Mouse (Mus musculus): ENCODE measurements around the gene Dnajc16.
"Not testable (repeated sequence)": the region's sequence is repeated elsewhere in the genome, so short reads cannot be mapped to it uniquely, and the experiment has no call there.

Gene Dnajc16

DNA sequence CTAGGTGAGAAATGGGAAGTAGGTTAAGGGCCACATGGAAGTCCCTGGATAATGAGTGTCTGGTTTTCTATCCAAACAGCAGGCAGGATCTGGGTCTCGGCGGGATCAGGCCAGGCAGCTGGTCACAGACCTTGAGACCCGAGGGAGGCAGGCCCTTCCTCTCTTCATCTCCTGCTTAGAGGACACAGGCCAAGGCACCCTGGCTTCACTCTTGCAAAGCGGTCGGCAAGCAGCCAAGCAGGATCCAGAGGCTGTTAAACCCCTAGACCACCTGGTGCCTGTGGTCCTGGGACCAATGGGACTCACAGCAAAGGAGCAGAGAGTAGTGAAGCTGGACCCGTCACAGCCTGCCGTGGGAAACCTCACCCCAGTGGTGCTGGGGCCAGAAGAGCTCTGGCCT lies 5.6 kb upstream of the Dnajc16 start:
- DNase-seq (ENCODE audit: low read depth) = no peak

DNA sequence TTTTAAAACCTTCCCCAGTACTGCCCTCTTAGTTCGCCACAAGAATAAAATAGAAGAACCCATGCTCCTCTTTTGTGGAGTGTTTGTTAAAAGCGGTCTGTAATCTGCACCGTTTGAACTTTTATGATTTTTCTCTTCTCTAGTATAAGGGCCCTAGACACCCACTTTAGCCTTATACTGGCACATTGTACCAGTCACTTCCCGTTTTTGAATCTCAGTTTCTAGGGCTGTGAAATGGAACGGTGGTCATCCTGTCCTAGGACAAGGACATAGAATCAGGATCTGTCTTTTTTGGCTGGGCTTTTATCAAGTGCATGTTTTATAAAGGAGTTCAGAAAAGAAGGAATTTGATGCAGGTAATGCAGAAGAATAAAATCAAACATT lies 3.4 kb upstream of the Dnajc16 start:
- no peak for DNase-seq (ENCODE audit: low read depth)

DNA sequence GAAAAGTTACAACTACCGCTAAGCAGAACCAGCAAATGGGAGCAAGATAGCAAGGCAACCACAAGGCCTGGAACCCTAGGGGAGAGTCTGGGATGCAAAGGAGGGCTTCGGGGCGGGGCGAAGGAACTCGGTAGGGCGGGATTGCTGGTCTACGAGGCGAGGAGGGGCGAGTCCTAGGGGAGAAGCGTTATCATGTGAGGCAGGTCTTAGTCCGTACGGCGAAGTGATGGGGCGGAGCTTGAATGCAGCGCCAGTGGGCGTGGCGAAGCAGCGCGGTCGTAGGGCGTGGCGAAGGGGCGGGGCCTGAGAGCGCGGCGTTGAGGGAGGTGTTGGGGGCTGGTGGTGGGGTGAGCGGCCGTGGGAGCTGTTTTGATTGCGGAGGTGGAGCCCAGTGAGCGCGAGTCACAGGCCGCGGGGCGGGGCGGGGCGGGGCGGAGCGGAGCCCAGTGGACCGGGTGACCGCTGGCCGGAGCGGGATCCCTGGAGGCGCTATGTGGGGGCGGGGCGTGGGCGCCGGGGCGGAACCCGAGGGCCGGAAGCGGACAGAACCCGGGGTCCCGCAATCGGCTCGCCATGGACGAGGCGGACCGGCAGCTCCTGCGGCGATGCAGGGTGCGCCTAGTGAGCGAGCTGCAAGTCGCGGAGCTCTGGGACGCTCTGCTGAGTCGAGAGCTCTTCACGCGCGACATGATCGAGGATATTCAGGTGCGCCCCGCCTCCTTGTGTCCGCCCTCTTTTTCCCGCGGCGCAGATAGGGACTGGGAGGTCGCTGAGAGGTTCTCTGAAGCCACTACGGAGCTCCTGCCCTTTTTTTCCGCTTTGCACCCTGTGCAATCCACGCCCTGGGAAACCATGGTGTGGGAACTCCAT lies 2.8 kb upstream of the Dnajc16 start, which contains the start of gene Casp9:
TSS of gene Casp9 (plus strand) at position 331 of the 870 bp plus-strand sequence.
- DNase-seq (ENCODE audit: low read depth) = peak; percentile 91

DNA sequence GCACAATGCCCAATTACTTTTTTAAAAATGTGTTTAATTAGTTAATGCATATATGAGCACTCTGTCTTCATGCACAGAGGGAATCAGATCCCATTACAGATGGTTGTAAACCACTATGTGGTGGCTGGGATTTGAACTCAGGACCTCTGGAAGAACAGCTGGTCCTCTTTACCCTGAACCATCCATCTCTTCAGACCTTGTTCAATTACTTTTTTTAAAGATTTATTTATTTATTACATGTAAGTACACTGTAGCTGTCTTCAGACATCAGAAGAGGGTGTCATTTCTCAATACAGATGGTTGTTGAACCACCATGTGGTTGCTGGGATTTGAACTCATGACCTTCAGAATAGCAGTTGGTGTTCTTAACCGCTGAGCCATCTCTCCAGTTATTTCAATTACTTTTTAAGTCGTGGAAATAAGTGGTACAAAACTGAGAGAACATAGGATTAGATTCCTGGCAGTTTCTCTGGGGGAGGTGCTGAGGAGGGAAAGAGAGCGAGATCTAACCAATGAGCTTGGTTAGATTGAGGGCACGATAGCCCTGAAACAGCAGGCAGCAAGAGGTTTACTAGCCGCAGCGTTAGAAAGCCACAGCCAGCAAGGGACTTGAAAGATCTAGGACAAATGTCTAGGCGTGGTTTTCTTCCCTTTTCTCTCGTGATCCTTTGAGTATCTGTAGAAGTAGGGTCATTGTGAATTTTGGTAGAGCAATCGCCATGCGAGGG lies 2.0 kb upstream of the Dnajc16 start:
- no peak for DNase-seq (ENCODE audit: low read depth)

DNA sequence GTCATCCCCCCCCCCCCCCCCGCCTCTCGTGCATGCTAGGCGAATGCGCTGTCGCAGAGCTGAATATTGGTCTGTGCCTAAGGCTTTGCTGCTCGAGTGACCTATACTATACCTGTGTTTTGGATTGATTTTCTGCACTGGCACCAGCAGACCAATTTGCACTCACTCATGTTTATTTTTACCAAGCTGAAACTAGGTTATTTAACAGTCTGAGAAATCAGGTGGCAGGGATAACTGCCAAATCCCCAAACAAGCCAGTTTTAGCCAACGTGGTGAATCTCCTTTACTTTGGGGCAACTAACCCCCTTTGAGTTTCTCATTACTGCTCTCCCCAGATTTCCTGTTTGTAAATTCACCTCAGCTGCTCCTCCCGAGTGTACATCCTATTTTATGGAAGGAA lies 1.2 kb upstream of the Dnajc16 start:
- no peak for DNase-seq (ENCODE audit: low read depth)

DNA sequence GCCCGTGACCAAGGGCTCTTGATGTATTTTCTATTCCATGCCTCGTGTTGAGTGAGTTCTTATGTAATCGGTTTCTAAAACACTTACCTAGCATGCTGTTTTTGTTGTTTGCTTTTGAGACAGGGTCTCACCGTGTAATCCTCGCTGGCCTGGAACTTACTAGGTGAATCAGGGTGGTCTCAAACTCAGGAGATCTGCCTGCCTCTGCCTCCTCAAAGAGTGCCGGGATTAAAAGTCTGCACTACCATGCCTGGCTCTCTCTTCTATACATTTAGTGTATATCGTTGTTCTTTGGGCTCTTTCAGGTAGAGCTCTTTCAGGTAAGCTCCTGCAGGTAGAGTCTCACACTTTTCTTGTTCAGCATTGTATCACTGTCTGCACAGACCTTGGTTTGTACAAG lies 755 bp upstream of the Dnajc16 start:
- DNase-seq (ENCODE audit: low read depth) = no peak

DNA sequence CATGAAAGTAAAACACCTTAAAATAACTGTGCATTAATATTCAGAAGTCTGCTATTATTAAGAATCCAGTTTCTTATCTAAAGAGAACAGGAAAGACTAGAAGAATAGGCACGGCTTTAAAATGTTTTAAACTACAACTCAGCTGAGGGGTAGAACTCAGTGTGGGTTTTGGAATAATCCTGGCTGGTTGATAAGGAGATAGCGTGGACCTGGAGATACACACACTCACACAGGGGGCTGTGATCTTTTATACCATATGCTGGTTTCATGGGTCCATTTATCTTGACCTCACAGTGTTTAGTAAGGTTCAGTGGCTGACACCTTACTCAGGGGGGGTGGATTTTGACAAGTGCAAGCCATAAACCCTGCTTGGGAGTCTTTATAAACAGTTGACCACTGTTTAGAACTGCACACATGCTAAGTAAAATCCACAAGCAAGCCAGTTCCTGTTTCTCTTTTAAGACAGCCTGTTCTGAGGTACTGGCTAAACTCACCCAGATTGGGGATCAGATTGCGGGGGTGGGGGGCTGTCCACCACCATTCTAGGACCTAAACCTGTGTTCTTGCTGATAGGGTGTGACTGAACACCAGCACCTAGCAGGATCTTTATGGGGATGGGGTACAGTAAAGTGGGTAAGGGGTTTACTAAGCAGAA lies 1.0 kb downstream of the Dnajc16 start:
- DNase-seq (ENCODE audit: low read depth) = no peak

DNA sequence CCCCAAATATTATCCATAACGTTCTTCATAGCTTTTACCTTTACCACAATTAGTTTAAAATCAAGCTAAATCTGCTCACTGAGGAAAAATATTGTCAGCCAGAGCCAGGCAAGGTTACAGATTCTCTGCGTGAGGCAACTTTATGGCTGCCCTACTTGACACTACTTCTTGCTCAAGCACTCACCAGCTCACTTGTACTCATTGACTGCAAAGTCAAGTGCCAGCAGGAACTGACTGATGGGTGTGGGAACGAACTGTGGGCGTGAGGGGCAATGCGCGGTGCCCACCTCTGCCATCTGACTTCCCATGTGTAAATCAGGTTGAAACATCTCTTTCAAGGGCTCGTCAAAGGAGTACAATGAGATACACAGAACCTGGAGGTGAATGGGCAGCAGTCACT lies 3.3 kb downstream of the Dnajc16 start:
- DNase-seq (ENCODE audit: low read depth) = no peak

DNA sequence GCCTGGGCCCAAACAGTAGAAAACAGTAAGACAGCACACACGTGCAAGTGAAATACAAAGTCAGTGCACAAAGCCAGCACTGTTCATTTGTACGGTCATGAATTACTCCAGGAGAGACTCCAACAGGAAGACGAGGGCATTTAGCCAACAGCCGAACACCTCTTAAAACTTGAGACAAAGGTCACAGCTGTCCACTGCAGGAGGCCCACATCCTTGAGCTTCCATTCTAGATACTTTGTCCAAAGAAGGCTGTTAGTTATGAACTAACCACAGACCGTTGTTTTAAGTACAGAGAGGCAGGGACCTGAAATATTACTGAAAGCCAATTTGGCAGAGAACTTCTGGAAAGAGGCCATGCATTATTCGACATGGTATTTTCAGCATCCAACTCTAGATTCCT lies 3.7 kb downstream of the Dnajc16 start:
- no peak for DNase-seq (ENCODE audit: low read depth)

DNA sequence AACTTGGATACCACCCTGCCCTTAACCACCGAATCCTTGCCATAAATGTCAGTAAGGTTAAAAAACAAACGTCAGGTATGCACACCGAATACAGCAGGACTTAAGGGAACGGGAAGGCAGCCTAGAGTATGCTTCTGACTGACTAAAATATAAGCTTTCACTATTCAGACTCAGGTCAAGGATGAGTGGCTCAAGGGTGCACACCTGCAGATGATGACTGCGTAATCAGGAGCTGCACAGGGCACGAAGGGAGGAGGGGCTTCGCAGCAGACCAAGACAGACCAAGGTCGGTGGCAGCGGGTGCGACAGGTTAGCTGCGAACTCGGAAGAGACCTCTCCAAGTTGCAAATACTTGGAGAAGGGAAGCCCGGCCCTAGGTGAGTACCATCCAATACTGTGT lies 4.6 kb downstream of the Dnajc16 start:
- DNase-seq (ENCODE audit: low read depth) = no peak

DNA sequence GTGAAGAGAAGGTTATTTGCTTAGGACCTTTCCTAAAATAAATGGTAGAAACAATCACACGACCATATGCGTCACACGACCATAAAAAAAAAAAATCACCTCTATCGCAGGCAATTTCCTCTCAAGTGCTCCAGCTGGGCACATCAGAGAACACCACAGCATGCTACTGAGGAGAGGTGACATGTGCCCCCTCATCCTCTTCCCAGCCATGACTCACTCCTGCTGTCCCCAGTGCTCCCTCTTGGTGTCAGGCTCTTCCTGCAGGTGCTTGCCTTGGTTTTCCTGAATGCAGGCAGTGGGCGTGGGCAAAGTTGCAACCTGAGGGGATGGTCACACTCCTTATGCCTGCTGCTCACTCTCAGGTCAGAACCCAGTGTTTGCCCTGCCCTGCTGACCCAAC lies 5.9 kb downstream of the Dnajc16 start:
- no peak for DNase-seq (ENCODE audit: low read depth)

DNA sequence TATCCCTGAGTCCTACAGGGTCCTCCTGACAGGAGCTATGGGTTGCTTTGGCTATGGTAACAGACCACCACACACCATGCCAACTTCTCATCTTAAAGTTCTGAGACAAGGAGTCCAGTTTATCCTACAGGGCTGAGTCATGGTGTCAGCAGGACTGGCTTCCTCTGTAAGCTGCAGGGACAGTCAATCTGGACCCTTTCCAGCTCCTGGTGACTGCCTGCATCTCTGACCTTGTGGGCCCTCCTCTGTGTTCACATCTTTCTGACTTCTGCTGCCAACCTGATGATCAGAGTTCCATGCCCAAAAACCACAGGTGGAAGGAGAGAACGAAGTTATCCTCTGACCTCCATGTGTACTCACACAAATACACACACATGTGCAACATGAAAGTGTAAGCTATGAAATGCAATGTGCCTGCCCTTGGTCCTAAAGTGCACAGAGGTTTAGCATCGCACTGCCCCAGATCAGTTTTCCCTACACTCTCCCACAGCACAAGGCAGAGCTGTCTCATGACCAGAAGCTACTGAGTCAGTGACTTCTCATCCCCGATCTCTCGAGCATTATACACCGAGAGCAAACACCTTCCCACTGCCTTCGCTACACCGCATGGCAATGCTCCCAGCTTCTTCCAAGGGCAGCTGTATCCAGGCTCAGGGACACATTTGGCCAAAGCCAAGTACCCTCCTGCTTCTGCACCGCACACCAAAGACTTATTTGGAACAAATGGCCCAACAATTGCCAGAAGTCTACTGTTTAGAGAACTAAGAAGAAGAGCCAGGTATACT lies 9.3 kb downstream of the Dnajc16 start:
- DNase-seq (ENCODE audit: low read depth) = no peak

DNA sequence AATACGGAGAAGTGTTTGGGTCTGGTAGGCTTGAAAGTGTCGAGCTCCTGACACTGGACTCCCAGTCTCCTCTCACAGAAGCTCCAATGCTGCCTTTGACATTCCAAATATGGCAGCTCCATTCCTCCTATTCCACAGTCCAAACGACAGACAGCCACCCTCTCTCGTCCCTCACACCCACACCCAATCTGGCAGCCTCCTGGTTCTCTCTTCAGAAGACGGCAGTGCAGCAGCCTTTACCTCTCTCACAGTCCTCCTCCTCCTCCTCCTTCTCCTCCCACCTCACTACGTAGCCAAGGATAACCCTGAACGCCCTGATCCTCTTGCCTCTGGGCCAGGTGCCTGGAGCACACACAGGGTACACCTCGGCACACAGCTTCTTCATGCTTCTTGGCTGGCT lies 10.9 kb downstream of the Dnajc16 start:
- DNase-seq (ENCODE audit: low read depth) = no peak

DNA sequence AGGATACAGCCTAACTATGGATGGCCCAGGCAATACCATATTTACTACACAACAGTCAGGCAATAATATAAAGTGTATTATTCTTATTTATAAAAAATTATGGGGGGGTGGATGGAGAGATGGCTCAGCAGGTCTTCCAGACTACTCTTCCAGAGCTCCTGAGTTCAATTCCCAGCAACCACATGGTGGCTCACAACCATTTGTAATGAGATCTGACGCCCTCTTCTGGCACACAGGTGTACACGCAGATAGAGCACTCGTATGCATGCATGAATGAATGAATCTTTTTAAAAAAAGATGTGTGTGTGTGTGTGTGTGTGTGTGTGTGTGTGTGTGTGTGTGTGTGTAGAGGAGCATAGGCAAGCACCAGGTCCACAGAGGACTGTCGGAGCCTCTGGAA lies 17.7 kb downstream of the Dnajc16 start:
- not testable (repeated sequence) for DNase-seq (ENCODE audit: low read depth)

DNA sequence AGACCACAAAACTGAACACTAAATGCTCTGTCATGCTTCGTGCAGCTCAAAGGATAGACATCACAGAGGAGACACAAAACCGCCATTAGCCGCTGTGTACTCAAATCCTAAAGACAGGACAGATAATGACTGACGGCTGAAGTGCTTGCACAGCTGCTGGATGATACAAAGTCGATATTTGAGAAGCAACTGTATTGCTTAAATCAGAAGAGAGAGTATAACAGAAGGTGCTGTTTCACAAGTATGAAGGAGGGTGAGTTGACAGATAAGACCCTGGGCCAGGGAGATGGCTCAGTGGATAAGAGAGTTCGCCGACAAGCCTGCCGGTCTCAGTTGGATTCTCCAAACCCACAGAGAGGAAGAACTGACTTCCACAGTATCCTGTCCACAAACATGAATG lies 18.9 kb downstream of the Dnajc16 start:
- no peak for DNase-seq (ENCODE audit: low read depth)

DNA sequence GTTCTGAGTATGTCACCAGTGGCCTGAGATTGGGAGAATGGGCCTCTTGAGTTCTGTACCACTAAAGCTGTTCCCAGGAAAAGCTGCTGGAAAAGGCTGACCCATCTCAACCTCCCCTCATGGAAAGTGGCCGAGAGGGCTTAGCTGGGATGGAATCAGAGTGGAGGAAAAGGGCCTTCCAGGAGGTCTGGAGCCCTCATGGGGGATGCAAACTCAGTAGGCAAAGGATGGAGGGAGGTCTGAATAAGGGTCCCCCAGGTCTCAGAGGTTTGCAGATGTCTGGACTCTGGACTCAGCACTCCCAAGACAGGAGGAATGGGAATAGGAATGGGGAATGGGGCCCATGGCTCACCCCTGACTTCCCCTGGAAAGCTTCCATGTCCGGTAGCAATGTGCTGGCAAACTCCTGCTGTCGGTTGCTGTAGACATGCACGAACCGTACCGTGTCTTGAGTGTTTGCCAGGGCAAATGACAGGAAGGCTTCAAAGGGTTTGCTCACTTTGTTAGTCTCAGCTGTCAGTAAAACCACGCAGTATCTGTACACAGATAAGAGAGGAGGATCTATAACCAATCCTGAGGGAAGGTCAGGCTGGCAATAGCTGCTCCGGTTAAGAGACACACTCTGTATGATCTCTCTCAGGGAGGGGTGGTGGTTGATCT lies 21.1 kb downstream of the Dnajc16 start:
- DNase-seq (ENCODE audit: low read depth) = no peak

DNA sequence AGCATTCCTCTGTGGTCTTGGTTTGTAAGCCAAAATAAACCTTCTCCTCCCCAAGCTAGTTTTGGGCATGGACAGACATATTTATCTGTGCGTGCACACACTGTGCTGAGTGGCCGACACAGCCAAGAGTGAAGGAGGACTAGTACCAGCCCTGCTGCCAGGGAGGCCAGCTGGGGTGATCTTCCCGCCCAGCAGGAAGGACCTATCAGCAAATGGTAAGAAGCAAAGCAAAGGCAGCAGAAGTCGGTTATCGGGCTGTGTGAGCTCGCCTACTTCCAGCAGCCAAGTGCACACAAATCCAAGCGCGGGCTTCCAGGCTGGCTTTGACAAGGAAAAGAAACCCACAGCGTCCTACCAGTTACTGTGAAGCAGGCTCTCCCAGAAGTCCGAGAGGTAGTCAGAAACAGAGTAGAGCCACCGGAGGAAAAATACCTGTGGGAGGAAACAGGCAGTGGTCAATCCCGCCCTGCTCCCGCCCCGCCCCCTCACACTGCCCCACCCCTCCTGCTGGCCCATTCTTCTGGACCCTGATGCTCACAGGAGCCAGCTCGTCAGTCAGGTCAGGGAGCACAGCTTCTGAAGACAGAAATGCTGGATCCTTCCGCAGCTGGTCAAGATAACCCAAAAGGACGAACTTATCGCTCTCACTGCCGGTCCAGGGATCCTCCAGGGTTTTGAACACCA lies 23.2 kb downstream of the Dnajc16 start:
- DNase-seq (ENCODE audit: low read depth) = no peak

DNA sequence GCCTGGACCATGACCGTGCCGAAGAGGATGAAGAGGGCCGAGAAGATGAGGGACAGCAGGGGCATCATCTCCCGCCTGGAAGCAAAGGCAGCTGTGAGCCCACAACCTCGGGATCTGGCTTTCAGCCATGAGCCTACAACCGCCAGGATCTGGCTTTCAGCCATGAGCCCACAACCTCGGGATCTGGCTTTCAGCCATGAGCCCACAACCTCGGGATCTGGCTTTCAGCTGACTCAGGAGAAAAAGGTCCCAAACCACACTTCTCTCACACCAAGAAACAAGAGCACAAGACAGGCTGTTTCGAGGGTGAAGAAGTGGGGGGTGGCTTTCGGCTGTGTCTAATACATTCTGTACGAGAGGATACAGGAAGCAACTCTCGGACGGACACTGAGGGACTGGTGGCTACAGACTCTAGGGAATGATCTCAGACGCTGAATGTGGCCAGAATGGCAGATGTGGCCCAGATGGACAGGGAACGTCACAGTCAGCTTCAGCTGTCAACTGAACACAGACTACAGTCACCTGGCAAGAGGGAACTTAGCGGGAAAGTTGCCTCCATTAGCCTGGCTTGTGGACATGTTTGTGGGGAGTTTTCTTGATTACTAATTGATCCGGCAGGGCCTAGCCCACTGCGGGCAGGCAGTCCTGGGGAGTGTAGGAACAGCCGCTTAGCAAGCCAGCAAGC lies 23.9 kb downstream of the Dnajc16 start:
- no peak for DNase-seq (ENCODE audit: low read depth)

DNA sequence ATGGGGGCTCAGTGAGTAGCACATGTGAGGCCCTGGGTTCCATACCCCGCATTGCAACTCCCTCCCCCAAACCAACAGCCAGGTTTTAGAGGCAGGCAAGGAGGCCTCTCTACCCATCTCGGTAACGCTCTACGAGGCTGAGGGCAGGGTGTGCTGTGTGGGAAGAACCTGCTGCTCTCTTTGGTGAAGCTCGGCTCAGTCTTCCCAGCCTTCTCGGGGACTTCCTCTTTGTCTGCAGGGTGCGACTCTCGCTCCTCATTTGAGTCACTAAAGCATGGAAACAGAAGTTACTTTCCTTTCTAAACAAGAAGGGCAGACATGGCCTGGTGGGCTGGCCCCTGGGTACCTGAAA lies 24.4 kb downstream of the Dnajc16 start:
- DNase-seq (ENCODE audit: low read depth) = no peak

DNA sequence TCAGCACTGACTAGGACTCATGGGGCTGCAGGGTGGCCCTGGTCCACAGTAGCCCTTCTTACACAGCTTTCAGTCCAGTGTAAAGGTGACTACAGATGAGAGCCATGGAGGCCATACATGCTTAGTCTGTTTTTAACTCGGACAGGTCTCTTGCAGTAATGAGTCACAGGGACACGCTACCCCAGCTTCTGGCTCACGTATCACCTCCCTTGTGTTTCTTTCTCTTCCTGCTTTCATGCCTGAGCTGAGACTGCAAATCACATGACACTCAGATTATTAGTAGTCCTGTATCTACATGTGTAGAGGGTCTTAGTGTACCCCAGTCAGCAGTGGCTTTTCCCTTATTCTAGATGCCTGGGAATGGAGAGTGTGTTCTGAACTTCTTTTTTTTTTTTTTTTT lies 25.7 kb downstream of the Dnajc16 start:
- no peak for DNase-seq (ENCODE audit: low read depth)

DNA sequence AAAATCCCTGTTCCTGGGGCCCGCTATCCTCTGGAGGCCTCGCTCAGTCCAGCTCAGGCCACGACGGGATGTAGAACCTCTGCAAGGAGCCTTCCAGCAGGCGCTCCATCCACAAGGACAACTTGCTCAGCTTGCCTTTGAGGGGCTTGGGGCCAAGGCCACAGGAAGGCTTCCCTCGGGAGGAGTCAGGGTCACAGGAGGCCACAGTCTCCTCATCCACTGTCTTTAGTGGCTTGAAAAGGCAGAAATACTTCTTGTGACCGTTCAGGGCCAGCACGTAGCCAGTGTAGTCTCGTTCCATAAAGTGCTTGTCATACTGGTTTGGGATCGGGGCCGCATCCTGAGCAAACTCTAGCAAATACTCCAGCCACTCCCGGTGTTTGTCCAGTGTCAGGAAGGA lies 27.3 kb downstream of the Dnajc16 start:
- no peak for DNase-seq (ENCODE audit: low read depth)

All from c-Kit-positive CD71-negative TER-119-negative erythroid progenitor cells, embryonic 14.5 days (primary cell).